Mouse (Mus musculus) midbrain, embryonic 11.5 days (tissue): ENCODE measurements at regions not wholly inside any gene's neighbourhood (a gene's known extent, or its start where the extent isn't known, plus 50 kb on each side); places are given as distances from the start of the nearest gene placed in this dataset.

Source experiments
- ATAC-seq: fragments of 200-750 bp; cut with Nextera tagmentation; 2 replicates; pipeline ENCODE4 v1.8.0; 2017; ENCODE audit warnings: moderate TSS enrichment, moderate library complexity; ENCODE audit not compliant: low FRiP score
- DNase-seq: peaks from one replicate; pipeline ENCODE4 v3.0.0; 2015; ENCODE audit warnings: low spot score; ENCODE audit errors: missing footprints
- H3K27ac ChIP-seq: fragments of 300-500 bp; sonication (generic); 2 replicates; pipeline ENCODE4 v1.5.1; 2014; ENCODE audit warnings: low read depth, low read length
- H3K27me3 ChIP-seq: fragments of 300-500 bp; sonication (generic); 2 replicates; pipeline ENCODE4 v1.6.1; 2014; ENCODE audit warnings: mild to moderate bottlenecking, low read length, moderate library complexity, mixed read lengths; ENCODE audit not compliant: control insufficient read depth, insufficient read depth
- H3K36me3 ChIP-seq: fragments of 300-500 bp; sonication (generic); 2 replicates; pipeline ENCODE4 v1.6.1; 2014; ENCODE audit warnings: mild to moderate bottlenecking, low read length, moderate library complexity, mixed read lengths; ENCODE audit not compliant: control insufficient read depth, insufficient read depth
- H3K4me1 ChIP-seq: fragments of 300-500 bp; sonication (generic); 2 replicates; pipeline ENCODE4 v1.6.1; 2014; ENCODE audit warnings: low read length; ENCODE audit not compliant: control insufficient read depth, insufficient read depth
- H3K4me2 ChIP-seq: fragments of 300-500 bp; sonication (generic); 2 replicates; pipeline ENCODE4 v1.6.1; 2014; ENCODE audit warnings: mild to moderate bottlenecking, moderate library complexity
- H3K4me3 ChIP-seq: fragments of 300-500 bp; sonication (generic); 2 replicates; pipeline ENCODE4 v1.5.1; 2014; ENCODE audit warnings: low read depth, low read length
- H3K9ac ChIP-seq: fragments of 300-500 bp; sonication (generic); 2 replicates; pipeline ENCODE4 v1.6.1; 2014; ENCODE audit warnings: low read length
- H3K9me3 ChIP-seq: fragments of 300-500 bp; sonication (generic); 2 replicates; pipeline ENCODE4 v1.6.1; 2016; ENCODE audit warnings: low read length; ENCODE audit not compliant: control insufficient read depth
- WGBS: fragments of 180-500 bp; shearing (Covaris S2); extraction: QIAGEN DNeasy Blood & Tissue Kit; methylation state at CpG from one replicate; pipeline ENCODE4 v1.1.7; 2014; 5-methylcytosine and 5-hydroxymethylcytosine counted together

GRCm38 (mm10) chr10:126763976-126764375 lies 137.2 kb downstream of the Atp23 start:
- no peaks in the 10 kb centered on the region for H3K27me3 ChIP-seq
- H3K9me3 ChIP-seq: no peaks in the 10 kb centered on the region
- ATAC-seq: no peak
- H3K4me2 ChIP-seq: no peak overlapping the region
- no peak overlapping the region for H3K27ac ChIP-seq
- no peak overlapping the region for H3K9ac ChIP-seq
- H3K4me3 ChIP-seq: no peak overlapping the region
- DNase-seq: no peak
- 74% methylated on average over 5 of the region's 5 CpGs for WGBS
- no peaks in the 10 kb centered on the region for H3K4me1 ChIP-seq
- H3K36me3 ChIP-seq: no peaks in the 10 kb centered on the region

DNA sequence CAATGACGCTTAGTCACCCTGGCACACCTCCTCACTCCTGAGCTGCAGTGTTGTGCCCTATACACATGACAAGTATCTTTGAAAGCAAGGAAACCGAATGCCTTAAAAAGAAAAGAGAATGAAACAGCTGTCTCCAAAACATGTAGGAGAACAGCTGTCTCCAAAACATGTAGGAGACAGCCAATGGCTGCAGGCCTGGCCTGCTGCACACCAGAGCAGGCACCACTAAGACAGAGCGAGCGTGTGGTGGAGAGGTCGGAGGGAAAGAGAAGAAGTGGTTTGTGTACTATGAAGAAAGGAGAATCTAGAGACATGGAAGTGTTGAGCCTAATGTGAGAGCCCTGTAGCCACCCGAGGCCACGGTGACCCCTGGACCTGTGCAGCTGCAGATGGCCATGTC lies 142.5 kb downstream of the Atp23 start:
- WGBS: 88% methylated on average over 7 of the region's 7 CpGs
- DNase-seq: no peak
- ATAC-seq: no peak
- Histone ChIP-seq H3K36me3 (no peaks in the 10 kb centered on the region), H3K4me1 (no peaks in the 10 kb centered on the region), H3K4me2 (no peak overlapping the region), H3K4me3 (no peak overlapping the region), H3K9ac (no peak overlapping the region), H3K27ac (no peak overlapping the region), H3K27me3 (no peaks in the 10 kb centered on the region), H3K9me3 (no peaks in the 10 kb centered on the region)

GRCm38 (mm10) chr10:126753201-126753600 lies 148.0 kb downstream of the Atp23 start:
- H3K4me2 ChIP-seq: no peak overlapping the region
- WGBS: 84% methylated on average over 6 of the region's 6 CpGs
- DNase-seq (no peak), ATAC-seq (no peak)
- no peak overlapping the region for H3K9ac ChIP-seq
- no peaks in the 10 kb centered on the region for H3K4me1 ChIP-seq
- no peak overlapping the region for H3K27ac ChIP-seq
- H3K9me3 ChIP-seq: no peaks in the 10 kb centered on the region
- no peak overlapping the region for H3K4me3 ChIP-seq
- no peaks in the 10 kb centered on the region for H3K27me3 ChIP-seq
- no peaks in the 10 kb centered on the region for H3K36me3 ChIP-seq

DNA sequence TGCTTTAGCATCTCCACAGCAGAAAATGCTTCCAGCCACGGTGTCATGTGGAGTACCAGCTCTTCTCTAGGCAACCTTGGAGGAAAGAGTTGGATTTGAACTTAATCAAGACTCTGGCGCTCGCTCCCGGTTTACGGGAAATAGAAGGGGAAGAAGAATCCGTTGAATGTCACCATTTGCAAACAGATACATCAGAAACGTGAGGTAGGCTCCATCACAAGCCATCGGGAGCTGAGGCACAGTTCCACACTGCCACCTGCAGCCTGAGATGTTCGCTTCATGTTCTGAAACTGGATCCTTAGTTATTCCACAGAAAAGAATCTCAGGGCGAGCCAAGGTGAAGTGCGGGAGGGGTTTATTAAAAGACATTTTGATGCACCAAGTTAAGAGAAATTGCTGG lies 148.5 kb downstream of the Atp23 start:
- 68% methylated on average over 11 of the region's 11 CpGs for WGBS
- H3K4me1 ChIP-seq: no peaks in the 10 kb centered on the region
- DNase-seq (peak; percentile 83), ATAC-seq (no peak)
- no peaks in the 10 kb centered on the region for H3K36me3 ChIP-seq
- no peaks in the 10 kb centered on the region for H3K27me3 ChIP-seq
- H3K9ac ChIP-seq: no peak overlapping the region
- no peak overlapping the region for H3K27ac ChIP-seq
- no peaks in the 10 kb centered on the region for H3K9me3 ChIP-seq
- H3K4me3 ChIP-seq: no peak overlapping the region
- H3K4me2 ChIP-seq: no peak overlapping the region

GRCm38 (mm10) chr10:126748696-126749466 lies 152.3 kb downstream of the Atp23 start:
- ATAC-seq: no peak

DNA sequence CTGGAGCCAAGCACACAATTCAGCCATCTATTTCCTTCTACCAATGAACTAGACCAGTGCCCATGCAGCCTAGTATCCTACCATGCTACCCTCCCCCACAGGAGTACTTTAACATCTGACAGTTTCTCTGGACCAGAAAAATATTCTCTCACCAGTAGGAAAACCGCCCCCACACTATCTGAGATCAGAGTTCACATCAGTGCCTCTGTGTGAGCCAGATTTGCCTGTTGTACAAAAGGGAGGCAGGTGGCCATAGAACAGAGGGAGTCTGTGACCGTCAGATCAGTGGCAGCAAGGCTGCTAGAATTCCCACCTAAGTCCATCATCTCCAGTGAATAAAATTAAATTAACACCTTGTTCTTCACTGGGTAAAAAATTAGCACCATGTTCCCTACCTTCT lies 166.5 kb downstream of the Atp23 start:
- no peak for DNase-seq

More at GRCm38 (mm10) chr10:126748696-126749466, 152.3 kb downstream of the Atp23 start:
- Histone ChIP-seq H3K36me3 (no peaks in the 10 kb centered on the region), H3K9me3 (no peaks in the 10 kb centered on the region), H3K4me1 (no peaks in the 10 kb centered on the region), H3K4me3 (no peak overlapping the region), H3K27me3 (no peaks in the 10 kb centered on the region), H3K27ac (no peak overlapping the region), H3K4me2 (no peak overlapping the region), H3K9ac (no peak overlapping the region)
- WGBS: 75% methylated on average over 17 of the region's 17 CpGs
- peak; percentile 84 for DNase-seq

GRCm38 (mm10) chr10:126727840-126728239 lies 173.3 kb downstream of the Atp23 start:
- WGBS: 87% methylated on average over 4 of the region's 4 CpGs
- no peak overlapping the region for H3K9ac ChIP-seq
- no peaks in the 10 kb centered on the region for H3K36me3 ChIP-seq
- H3K27me3 ChIP-seq: no peaks in the 10 kb centered on the region
- H3K4me3 ChIP-seq: no peak overlapping the region
- H3K27ac ChIP-seq: no peak overlapping the region
- DNase-seq: no peak
- no peaks in the 10 kb centered on the region for H3K9me3 ChIP-seq
- no peaks in the 10 kb centered on the region for H3K4me1 ChIP-seq
- no peak for ATAC-seq
- no peak overlapping the region for H3K4me2 ChIP-seq

More for the DNA sequence above, 166.5 kb downstream of the Atp23 start:
- no peaks in the 10 kb centered on the region for H3K9me3 ChIP-seq
- H3K27me3 ChIP-seq: no peaks in the 10 kb centered on the region
- H3K9ac ChIP-seq: no peak overlapping the region
- 66% methylated on average over 2 of the region's 2 CpGs for WGBS
- H3K4me1 ChIP-seq: no peaks in the 10 kb centered on the region
- H3K4me2 ChIP-seq: no peak overlapping the region
- ATAC-seq: no peak
- no peaks in the 10 kb centered on the region for H3K36me3 ChIP-seq
- no peak overlapping the region for H3K4me3 ChIP-seq
- no peak overlapping the region for H3K27ac ChIP-seq

GRCm38 (mm10) chr10:126717961-126718360 lies 183.2 kb downstream of the Atp23 start:
- Histone ChIP-seq H3K4me1 (no peaks in the 10 kb centered on the region), H3K9me3 (no peaks in the 10 kb centered on the region), H3K4me3 (no peak overlapping the region), H3K27me3 (no peaks in the 10 kb centered on the region), H3K4me2 (no peak overlapping the region), H3K36me3 (no peaks in the 10 kb centered on the region), H3K9ac (no peak overlapping the region), H3K27ac (no peak overlapping the region)
- DNase-seq: no peak
- 80% methylated on average over 2 of the region's 2 CpGs for WGBS
- ATAC-seq: no peak

- no peak for ATAC-seq
Measured at GRCm38 (mm10) chr10:126711758-126712157, 189.4 kb downstream of the Atp23 start.

More at GRCm38 (mm10) chr10:126711758-126712157, 189.4 kb downstream of the Atp23 start:
- WGBS: 73% methylated on average over 3 of the region's 3 CpGs
- no peaks in the 10 kb centered on the region for H3K36me3 ChIP-seq
- no peak overlapping the region for H3K4me2 ChIP-seq
- H3K9me3 ChIP-seq: no peaks in the 10 kb centered on the region
- H3K27me3 ChIP-seq: no peaks in the 10 kb centered on the region
- DNase-seq: no peak
- H3K9ac ChIP-seq: no peak overlapping the region
- H3K4me3 ChIP-seq: no peak overlapping the region
- H3K4me1 ChIP-seq: no peaks in the 10 kb centered on the region
- no peak overlapping the region for H3K27ac ChIP-seq
